Mouse (Mus musculus) testis, adult 2 months (tissue): ENCODE results near the gene Lrig3.

Source experiments
- CTCF ChIP-seq: fragments of 200-500 bp; IDR thresholded peaks from 2 replicates; pipeline ENCODE4 v1.5.1; 2012; ENCODE audit warnings: low read depth, mild to moderate bottlenecking, inconsistent platforms, low read length, moderate library complexity; ENCODE audit not compliant: control insufficient read depth, insufficient read depth, insufficient replicate concordance
- POLR2A ChIP-seq: fragments of 200-500 bp; IDR thresholded peaks from 2 replicates; pipeline ENCODE4 v1.6.1; 2012; ENCODE audit warnings: low read depth, mild to moderate bottlenecking, inconsistent platforms, low read length, moderate library complexity; ENCODE audit not compliant: control insufficient read depth

GRCm38 (mm10) chr10:125967436-125968160 is 1.6 kb downstream of the Lrig3 start:
- no peak for TF ChIP-seq CTCF
- TF ChIP-seq POLR2A = no peak
